Mouse (Mus musculus) heart, adult 2 months (tissue): ENCODE measurements around the gene Zfp414.

Experiments used
- CTCF ChIP-seq: fragments of 200-600 bp; IDR thresholded peaks from 2 replicates; pipeline ENCODE4 v1.8.1; 2022; ENCODE audit warnings: antibody characterized with exemption, mild to moderate bottlenecking, moderate library complexity
- POLR2A ChIP-seq: fragments of 200-500 bp; IDR thresholded peaks from 2 replicates; pipeline ENCODE4 v1.6.1; 2011; ENCODE audit warnings: mild to moderate bottlenecking, low read depth, low read length, control low read depth; ENCODE audit not compliant: insufficient read depth

- no peak for TF ChIP-seq POLR2A
- no peak for TF ChIP-seq CTCF
Observed at GRCm38 (mm10) chr17:33599836-33600475, 28.9 kb upstream of the Zfp414 start.
